Mouse (Mus musculus): Measurements from ENCODE around the gene Stox2. TPM values are rescaled to one million over a fixed set of nuclear protein-coding genes. Genes with fewer than 3 reads are reported as not detected.

Stox2 gene
- polyA plus RNA-seq, 1 experiment = 2.2 TPM

DNA sequence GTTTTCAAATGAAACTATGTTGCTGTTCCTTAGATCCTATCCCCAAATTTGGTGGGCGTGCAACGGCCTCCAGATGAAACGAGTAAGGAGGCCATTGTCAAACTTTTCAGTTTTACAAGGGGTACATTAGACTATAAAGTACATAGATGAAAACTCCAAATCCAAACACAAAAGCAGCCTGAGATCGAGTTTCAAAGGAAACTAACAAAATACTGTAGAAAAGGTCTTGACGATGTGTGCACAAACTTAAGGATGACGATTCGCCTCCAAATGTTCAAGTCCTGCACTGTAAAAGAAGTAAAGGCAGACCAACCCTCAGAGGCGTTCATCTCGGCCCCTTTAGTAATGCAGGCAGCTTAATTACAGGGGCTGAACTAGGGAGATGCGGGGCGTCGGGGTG lies 34.8 kb downstream of the Stox2 start:
- H3K27ac ChIP-seq (ENCODE audit: insufficient read depth, low read depth, low read length) = no peak overlapping the region
- TF ChIP-seq POLR2A (IDR thresholded peaks at IDR 0.05; ENCODE audit: low read depth, low read length) (no peak), CTCF (conservative IDR thresholded peaks at IDR 0.05; ENCODE audit: insufficient read depth, insufficient read length, low read depth, low read length) (no peak)
- peaks cover 3% of the 10 kb centered on the region; the same call in 1 of the 2 replicates for H3K4me1 ChIP-seq (ENCODE audit: control insufficient read depth, insufficient read depth, low read length)
- no peak overlapping the region; the same call in 1 of the 2 replicates for H3K4me3 ChIP-seq (ENCODE audit: insufficient read depth, low read depth, low read length)
- no peak for DNase-seq
- peaks cover 1% of the 10 kb centered on the region; the same call in 1 of the 2 replicates for H3K27me3 ChIP-seq (replicated peaks; ENCODE audit: control insufficient read depth, insufficient read depth, low read length)
- WGBS = 38% methylated on average over 12 of the region's 12 CpGs
- H3K36me3 ChIP-seq (ENCODE audit: control insufficient read depth, insufficient read depth, low read length) = no peaks in the 10 kb centered on the region

GRCm38 (mm10) chr8:47409061-47409460 lies 37.1 kb downstream of the Stox2 start:
- DNase-seq = no peak
- peaks cover 1% of the 10 kb centered on the region; the same call in 1 of the 2 replicates for H3K27me3 ChIP-seq (replicated peaks; ENCODE audit: control insufficient read depth, insufficient read depth, low read length)
- 43% methylated on average over 8 of the region's 8 CpGs for WGBS
- peaks cover 18% of the 10 kb centered on the region for H3K4me1 ChIP-seq (ENCODE audit: control insufficient read depth, insufficient read depth, low read length)
- H3K36me3 ChIP-seq (ENCODE audit: control insufficient read depth, insufficient read depth, low read length) = no peaks in the 10 kb centered on the region
- no peak overlapping the region for H3K27ac ChIP-seq (ENCODE audit: insufficient read depth, low read depth, low read length)
- H3K4me3 ChIP-seq (ENCODE audit: insufficient read depth, low read depth, low read length) = no peak overlapping the region
- TF ChIP-seq CTCF (conservative IDR thresholded peaks at IDR 0.05; ENCODE audit: insufficient read depth, insufficient read length, low read depth, low read length) (no peak), POLR2A (IDR thresholded peaks at IDR 0.05; ENCODE audit: low read depth, low read length) (no peak)

DNA sequence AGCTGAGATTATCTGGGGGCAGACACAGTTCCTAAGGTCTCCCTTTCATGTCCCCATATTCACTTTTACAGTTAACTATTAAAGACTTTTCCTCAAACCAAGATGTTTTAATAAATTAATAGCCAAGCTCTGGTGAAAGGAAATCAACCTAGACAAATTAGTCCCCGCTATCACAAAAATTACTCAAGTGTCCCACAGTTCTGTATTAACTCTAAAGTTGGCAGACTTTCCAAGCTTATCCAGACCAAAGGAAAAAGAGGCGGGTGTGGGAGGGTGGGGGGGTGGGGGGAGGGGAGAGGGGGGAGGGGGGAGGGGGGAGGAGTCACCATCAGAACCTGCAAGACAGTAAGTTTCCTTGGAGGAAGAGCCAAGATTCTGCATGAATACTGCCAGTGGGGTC lies 41.3 kb downstream of the Stox2 start:
- Histone ChIP-seq H3K4me3 (ENCODE audit: insufficient read depth, low read depth, low read length) (no peak overlapping the region), H3K36me3 (ENCODE audit: control insufficient read depth, insufficient read depth, low read length) (no peaks in the 10 kb centered on the region), H3K27ac (ENCODE audit: insufficient read depth, low read depth, low read length) (no peak overlapping the region), H3K27me3 (replicated peaks; ENCODE audit: control insufficient read depth, insufficient read depth, low read length) (no peaks in the 10 kb centered on the region), H3K4me1 (ENCODE audit: control insufficient read depth, insufficient read depth, low read length) (peaks cover 19% of the 10 kb centered on the region)
- WGBS = 27% methylated on average over 2 of the region's 2 CpGs
- peak; percentile 56 for DNase-seq
- TF ChIP-seq CTCF (conservative IDR thresholded peaks at IDR 0.05; ENCODE audit: insufficient read depth, insufficient read length, low read depth, low read length) (no peak), POLR2A (IDR thresholded peaks at IDR 0.05; ENCODE audit: low read depth, low read length) (no peak)

GRCm38 (mm10) chr8:47392927-47393326 lies 53.2 kb downstream of the Stox2 start:
- 51% methylated on average over 7 of the region's 7 CpGs for WGBS
- H3K4me1 ChIP-seq (ENCODE audit: control insufficient read depth, insufficient read depth, low read length) = no peaks in the 10 kb centered on the region
- H3K36me3 ChIP-seq (ENCODE audit: control insufficient read depth, insufficient read depth, low read length) = no peaks in the 10 kb centered on the region
- DNase-seq = no peak
- H3K4me3 ChIP-seq (ENCODE audit: insufficient read depth, low read depth, low read length) = no peak overlapping the region
- H3K27ac ChIP-seq (ENCODE audit: insufficient read depth, low read depth, low read length) = no peak overlapping the region
- H3K27me3 ChIP-seq (replicated peaks; ENCODE audit: control insufficient read depth, insufficient read depth, low read length) = no peaks in the 10 kb centered on the region
- TF ChIP-seq POLR2A (IDR thresholded peaks at IDR 0.05; ENCODE audit: low read depth, low read length) (no peak), CTCF (conservative IDR thresholded peaks at IDR 0.05; ENCODE audit: insufficient read depth, insufficient read length, low read depth, low read length) (no peak)

- no peaks in the 10 kb centered on the region for H3K27me3 ChIP-seq (replicated peaks; ENCODE audit: control insufficient read depth, insufficient read depth, low read length)
- H3K4me3 ChIP-seq (ENCODE audit: insufficient read depth, low read depth, low read length) = no peak overlapping the region
- 54% methylated on average over 18 of the region's 18 CpGs for WGBS
- H3K36me3 ChIP-seq (ENCODE audit: control insufficient read depth, insufficient read depth, low read length) = no peaks in the 10 kb centered on the region
- no peak for TF ChIP-seq CTCF (conservative IDR thresholded peaks at IDR 0.05; ENCODE audit: insufficient read depth, insufficient read length, low read depth, low read length)
- TF ChIP-seq POLR2A (IDR thresholded peaks at IDR 0.05; ENCODE audit: low read depth, low read length) = no peak
- H3K4me1 ChIP-seq (ENCODE audit: control insufficient read depth, insufficient read depth, low read length) = no peaks in the 10 kb centered on the region
- DNase-seq = peak; percentile 62
- H3K27ac ChIP-seq (ENCODE audit: insufficient read depth, low read depth, low read length) = no peak overlapping the region
Measured at GRCm38 (mm10) chr8:47392290-47392689, 53.9 kb downstream of the Stox2 start.

DNA sequence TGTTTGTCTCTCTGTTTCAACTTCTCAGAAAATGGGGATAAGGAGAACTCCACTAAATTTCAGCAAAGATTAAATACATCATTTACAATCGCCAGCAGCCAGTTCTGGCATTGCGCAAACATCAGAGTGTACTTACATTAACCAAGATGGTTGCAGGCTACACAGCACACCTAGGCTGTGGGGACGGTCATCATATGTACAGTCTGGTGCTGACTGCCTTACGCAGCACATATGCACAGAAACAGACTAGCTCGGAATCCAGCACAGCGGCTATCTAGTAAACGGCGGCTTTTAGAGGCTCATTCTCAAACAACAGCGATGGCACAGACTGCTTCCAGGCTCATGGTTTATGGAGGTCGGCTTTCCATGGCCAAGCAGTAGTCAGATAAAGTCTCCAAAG lies 54.3 kb downstream of the Stox2 start:
- H3K4me3 ChIP-seq (ENCODE audit: insufficient read depth, low read depth, low read length) = no peak overlapping the region
- H3K4me1 ChIP-seq (ENCODE audit: control insufficient read depth, insufficient read depth, low read length) = no peaks in the 10 kb centered on the region
- 83% methylated on average over 10 of the region's 10 CpGs for WGBS
- TF ChIP-seq CTCF (conservative IDR thresholded peaks at IDR 0.05; ENCODE audit: insufficient read depth, insufficient read length, low read depth, low read length) (no peak), POLR2A (IDR thresholded peaks at IDR 0.05; ENCODE audit: low read depth, low read length) (no peak)
- no peak for DNase-seq
- no peaks in the 10 kb centered on the region for H3K36me3 ChIP-seq (ENCODE audit: control insufficient read depth, insufficient read depth, low read length)
- H3K27me3 ChIP-seq (replicated peaks; ENCODE audit: control insufficient read depth, insufficient read depth, low read length) = no peaks in the 10 kb centered on the region
- H3K27ac ChIP-seq (ENCODE audit: insufficient read depth, low read depth, low read length) = no peak overlapping the region

DNA sequence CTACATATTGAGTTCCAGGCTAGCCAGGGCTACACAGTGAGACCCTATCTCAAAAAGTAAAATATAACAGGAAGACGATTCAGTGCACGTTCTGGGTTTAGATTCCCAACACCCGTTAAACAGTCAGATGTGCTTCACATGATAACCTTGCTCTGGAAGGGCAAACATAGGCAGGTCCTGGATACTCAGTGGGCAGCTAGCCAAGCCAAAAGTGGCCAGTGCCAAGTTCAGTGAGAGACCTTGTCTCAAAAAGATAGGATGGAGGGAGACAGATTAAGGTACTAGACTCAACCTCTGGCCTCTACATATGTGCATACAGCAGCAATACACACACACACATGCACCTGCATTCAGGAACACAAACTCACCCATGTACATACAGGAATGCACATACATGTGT lies 56.7 kb downstream of the Stox2 start:
- no peak for DNase-seq
- Histone ChIP-seq H3K36me3 (ENCODE audit: control insufficient read depth, insufficient read depth, low read length) (no peaks in the 10 kb centered on the region), H3K27ac (ENCODE audit: insufficient read depth, low read depth, low read length) (no peak overlapping the region), H3K4me1 (ENCODE audit: control insufficient read depth, insufficient read depth, low read length) (no peaks in the 10 kb centered on the region), H3K27me3 (replicated peaks; ENCODE audit: control insufficient read depth, insufficient read depth, low read length) (no peaks in the 10 kb centered on the region), H3K4me3 (ENCODE audit: insufficient read depth, low read depth, low read length) (no peak overlapping the region)
- TF ChIP-seq POLR2A (IDR thresholded peaks at IDR 0.05; ENCODE audit: low read depth, low read length) = no peak
- no peak for TF ChIP-seq CTCF (conservative IDR thresholded peaks at IDR 0.05; ENCODE audit: insufficient read depth, insufficient read length, low read depth, low read length)
- WGBS = 49% methylated on average over 3 of the region's 3 CpGs
